Mouse (Mus musculus) bone marrow macrophage, adult 2 months (primary cell): ENCODE measurements around the gene Ager.

Source experiments
- CTCF ChIP-seq: IDR thresholded peaks from 2 replicates; pipeline ENCODE4 v1.5.1; 2012; ENCODE audit warnings: low read depth, mild to moderate bottlenecking, low read length, moderate library complexity
- POLR2A ChIP-seq: IDR thresholded peaks from 2 replicates; pipeline ENCODE4 v1.6.1; 2012; ENCODE audit warnings: mild to moderate bottlenecking, low read depth, low read length, borderline replicate concordance

DNA sequence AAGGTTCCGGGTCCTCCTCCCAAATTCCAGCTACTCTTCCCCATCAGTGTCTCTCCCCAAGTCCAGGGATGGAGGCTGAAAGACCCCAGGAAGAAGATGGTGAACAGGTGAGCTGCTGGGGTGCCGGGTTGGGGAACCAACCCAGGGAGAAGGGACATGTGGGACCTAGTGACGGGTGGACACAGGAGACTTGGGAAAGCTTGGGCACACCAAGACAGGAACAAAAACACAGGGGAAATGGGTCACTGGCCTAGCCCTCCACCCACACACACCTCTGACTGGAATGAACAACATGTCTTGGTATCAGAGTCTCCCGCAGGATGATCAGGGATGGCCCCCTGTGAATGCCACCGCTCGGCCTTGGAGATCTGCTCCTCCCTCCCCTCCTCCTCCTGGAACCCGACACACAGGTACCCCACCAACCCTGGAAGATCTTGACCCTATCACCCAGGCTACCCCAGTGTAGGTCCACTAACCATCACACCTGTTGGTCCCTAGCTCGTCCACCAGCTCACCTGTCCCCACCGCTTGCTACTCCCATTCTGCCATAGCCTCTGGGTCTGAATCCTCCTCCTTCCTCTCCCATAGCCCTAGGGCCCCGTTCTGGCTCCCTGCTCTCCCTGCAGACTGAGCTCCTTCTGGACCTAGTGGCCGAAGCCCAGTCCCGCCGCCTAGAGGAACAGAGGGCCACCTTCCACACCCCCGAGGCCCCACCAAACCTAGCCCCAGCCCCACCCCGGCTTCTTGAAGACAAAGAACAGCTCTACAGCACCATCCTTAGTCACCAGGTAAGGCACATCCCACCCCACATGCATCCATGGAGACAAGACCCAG, 7.3 kb upstream of the Ager start:
- no peak for TF ChIP-seq POLR2A
- no peak for TF ChIP-seq CTCF
